Mouse (Mus musculus) right cerebral cortex, postnatal 10 days (tissue): ENCODE measurements around the gene Tfb2m.

ENCODE experiments used
- DNase-seq, 2 experiments: peaks; one replicate each; pipeline ENCODE4 v3.0.0; 2021; ENCODE audit warnings: low spot score in 2 of 2

The Tfb2m gene

GRCm38 (mm10) chr1:179506530-179507315, 39.3 kb downstream of the Tfb2m start:
- DNase-seq = no peak

DNA sequence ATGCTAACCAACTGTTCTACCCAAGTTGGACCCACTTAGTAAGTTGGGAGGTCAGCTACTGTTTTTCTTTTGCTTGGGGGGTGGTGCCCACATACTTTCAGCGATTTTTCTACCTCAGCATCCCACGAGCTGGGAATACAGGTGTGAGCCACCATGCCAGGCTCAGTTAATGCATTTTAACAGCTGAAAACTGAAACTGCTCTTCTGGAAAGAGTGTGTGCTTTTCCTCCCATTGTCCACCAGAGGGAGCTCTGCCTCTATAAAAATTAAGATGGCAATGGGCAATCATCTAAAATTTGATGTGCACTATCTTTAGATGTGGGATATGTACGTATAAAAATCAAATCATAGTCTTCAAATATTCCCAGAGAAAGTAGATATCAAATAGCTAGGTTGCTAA, 43.5 kb downstream of the Tfb2m start:
- no peak for DNase-seq

DNA sequence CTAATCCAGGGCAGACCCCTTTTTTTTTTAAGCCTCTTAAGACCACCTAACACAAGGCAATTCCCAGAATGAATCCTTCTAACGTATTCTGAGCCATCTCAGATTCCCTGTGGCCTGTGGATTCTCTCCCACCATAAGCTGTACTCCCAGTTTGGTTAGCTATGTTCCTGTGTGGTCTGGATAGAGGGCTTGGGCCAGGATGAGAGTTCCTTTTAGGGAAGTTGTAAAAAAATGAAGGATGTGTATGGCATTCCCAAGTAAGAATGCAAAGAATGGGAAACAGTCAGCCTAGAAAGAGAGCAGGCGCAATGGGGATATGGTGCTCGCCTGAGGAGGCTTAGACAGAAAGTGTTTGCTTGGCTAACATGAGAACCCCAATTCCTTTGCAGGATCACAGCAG, 46.8 kb downstream of the Tfb2m start:
- no peak for DNase-seq

GRCm38 (mm10) chr1:179492908-179493307, 53.2 kb downstream of the Tfb2m start:
- DNase-seq = no peak

DNA sequence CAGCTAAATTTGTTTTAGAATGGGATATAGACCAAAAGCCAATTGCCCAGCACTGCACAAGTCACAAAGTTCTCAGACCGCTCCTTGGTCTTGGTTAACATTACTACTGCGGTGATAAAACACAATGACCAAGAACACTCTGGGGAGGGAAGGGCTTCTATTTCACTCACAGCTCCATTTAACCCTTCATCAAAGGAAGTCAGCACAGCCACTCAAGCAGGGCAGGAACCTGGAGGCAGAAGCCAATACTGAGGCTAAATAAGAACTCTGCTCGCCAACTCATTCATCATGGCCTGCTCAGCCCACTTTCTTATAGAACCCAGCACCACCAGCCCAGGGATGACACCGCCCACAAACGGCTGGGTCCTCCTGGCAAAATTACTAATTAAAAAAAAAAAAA, 57.5 kb downstream of the Tfb2m start:
- no peak for DNase-seq

DNA sequence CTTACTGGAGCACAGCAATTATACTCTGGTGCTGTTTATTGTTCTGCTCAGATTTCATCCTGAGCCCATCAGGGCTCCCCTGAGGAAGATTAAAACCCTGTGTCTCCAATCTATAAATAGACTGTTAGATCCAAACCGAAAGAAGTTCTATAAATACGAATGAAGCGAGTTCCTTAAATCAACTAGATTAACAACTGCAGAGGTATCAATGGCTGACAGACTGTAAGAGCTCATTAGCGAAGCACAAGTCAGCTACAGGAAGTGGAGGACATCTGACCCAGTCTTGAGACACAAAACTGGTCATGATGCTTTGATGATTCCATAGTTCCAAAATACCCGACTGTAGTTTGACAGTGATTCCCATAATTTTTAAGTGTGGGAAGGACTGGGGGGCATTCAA, 58.1 kb downstream of the Tfb2m start:
- no peak for DNase-seq

DNA sequence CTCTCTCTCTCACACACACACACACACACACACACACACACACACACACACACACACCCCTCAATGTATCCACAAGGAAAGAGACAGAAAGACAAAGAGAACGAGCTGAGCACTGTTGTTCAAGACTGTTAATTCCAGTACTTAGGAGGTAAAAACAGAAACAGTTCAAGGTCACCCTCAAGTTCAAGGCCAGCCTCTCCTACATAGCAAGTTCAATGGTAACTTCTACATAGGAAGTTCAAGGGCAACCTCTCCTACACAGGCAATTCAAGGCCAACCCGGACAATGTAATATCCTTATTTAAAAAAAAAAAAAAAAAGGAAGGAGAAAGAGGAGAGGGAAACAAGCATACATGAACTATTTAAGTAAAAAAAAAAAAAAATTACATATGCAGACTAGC, 58.8 kb downstream of the Tfb2m start:
- no peak for DNase-seq

DNA sequence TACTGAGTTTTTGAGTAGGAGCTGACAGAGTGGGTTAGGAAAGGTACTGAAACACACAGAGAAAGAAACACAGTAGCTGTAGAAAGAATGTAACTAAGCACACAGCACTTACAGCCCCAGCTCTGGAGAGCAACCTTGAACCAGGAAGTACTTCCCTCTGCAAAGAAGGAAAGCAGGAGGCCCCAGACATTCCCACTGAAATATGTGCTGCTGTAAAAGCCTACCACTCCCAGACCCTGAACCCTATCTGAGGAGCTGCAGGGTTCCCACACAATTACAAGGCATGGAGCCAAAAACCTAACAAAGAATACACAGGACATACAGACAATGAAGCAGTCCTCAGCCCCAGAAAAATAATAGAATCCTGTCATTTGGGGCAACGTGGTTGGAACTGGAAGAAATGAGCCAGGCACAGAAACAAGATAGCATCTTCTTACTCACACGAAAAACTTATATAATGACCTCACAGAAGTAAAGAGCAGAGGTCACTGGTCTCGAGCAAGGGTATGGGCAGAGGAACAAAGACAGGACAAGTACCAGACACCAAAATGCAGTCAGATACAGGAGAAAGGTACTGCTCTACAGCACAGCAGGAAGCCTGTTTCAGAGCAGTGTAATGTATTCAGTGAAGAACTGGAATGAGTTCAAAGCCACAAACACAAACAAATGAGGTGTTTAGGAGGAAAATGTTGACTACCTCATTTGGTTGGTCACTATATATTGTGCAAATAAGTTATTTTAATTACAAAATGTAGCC, 60.1 kb downstream of the Tfb2m start:
- no peak for DNase-seq

DNA sequence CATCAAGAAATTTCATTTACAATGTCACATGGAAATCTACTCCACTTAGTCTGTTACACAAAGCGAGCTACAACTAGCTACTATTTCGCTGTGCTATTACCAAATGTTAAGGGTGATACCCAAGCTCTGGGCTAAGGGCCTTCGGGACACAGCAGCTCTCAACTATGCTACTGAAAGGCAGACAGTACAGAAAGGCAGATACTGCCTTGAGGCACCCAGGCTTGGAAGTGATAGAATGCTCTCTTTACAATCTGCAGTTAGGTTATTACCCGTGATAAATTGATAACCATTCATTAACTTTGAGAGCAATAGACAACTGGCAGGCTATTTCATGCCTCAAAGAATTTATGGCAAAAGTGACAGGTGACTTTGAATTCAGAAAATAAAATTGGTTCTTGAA, 65.2 kb downstream of the Tfb2m start:
- DNase-seq = no peak
